Mouse (Mus musculus) testis, adult 2 months (tissue): ENCODE data around the gene Cib1.

Experiments
- CTCF ChIP-seq: fragments of 200-500 bp; IDR thresholded peaks from 2 replicates; pipeline ENCODE4 v1.5.1; 2012; ENCODE audit warnings: low read depth, mild to moderate bottlenecking, inconsistent platforms, low read length, moderate library complexity; ENCODE audit not compliant: control insufficient read depth, insufficient read depth, insufficient replicate concordance
- POLR2A ChIP-seq: fragments of 200-500 bp; IDR thresholded peaks from 2 replicates; pipeline ENCODE4 v1.6.1; 2012; ENCODE audit warnings: low read depth, mild to moderate bottlenecking, inconsistent platforms, low read length, moderate library complexity; ENCODE audit not compliant: control insufficient read depth

GRCm38 (mm10) chr7:80193941-80194739, 38.5 kb downstream of the Cib1 start:
- TF ChIP-seq CTCF (no peak), POLR2A (no peak)
